Mouse (Mus musculus) spleen, adult 10 weeks (tissue): ENCODE measurements around the gene Olfr694. TPM values are rescaled to one million over a fixed set of nuclear protein-coding genes. Genes with fewer than 3 reads are reported as not detected.

Experiments
- polyA plus RNA-seq: library from polyadenylated mRNA; stranded (reverse); fragments of 350-450 nt; fragmentation: Illumina TruSeq; extraction: RNeasy Lipid Tissue Mini Kit (QIAGEN cat#74804); gene quantifications from one replicate; pipeline ENCODE4 v1.2.3, GENCODE M21; 2015; ENCODE audit warnings: low replicate concordance; ENCODE audit not compliant: insufficient read depth

Olfr694 gene
- not detected for polyA plus RNA-seq

GRCm38 (mm10) chr7:106691714-106692113 lies at the start of gene Olfr694:
Gene Olfr694 (minus strand): TSS chr7:106691814.

GRCm38 (mm10) chr7:106716296-106716695 lies 24.7 kb upstream of the Olfr694 start, which contains the start of gene Olfr695:
Gene Olfr695 (minus strand): TSS chr7:106716396.

GRCm38 (mm10) chr7:106680484-106680883 lies 11.1 kb downstream of the Olfr694 start, which contains the start of gene Olfr693:
Gene Olfr693 (minus strand): TSS chr7:106680584.

Other genes with a start within 250 kb of the Olfr694 start
- not detected for gene Olfr693, start 11.2 kb downstream of the Olfr694 start, polyA plus RNA-seq
- gene Olfr695, start 24.6 kb upstream of the Olfr694 start, polyA plus RNA-seq: not detected
- gene Olfr697, start 50.6 kb upstream of the Olfr694 start, polyA plus RNA-seq: not detected
- gene Olfr698, start 63.6 kb upstream of the Olfr694 start, polyA plus RNA-seq: not detected
- not detected for gene Olfr699, start 101.4 kb upstream of the Olfr694 start, polyA plus RNA-seq
- gene Olfr700, start 117.0 kb upstream of the Olfr694 start, polyA plus RNA-seq: not detected
- not detected for gene Olfr701, start 122.3 kb upstream of the Olfr694 start, polyA plus RNA-seq
- not detected for gene Olfr702, start 142.1 kb upstream of the Olfr694 start, polyA plus RNA-seq
- gene Olfr703, start 151.5 kb upstream of the Olfr694 start, polyA plus RNA-seq: not detected
- gene Olfr704, start 171.4 kb upstream of the Olfr694 start, polyA plus RNA-seq: not detected
- gene Olfr705, start 185.1 kb upstream of the Olfr694 start, polyA plus RNA-seq: not detected
- gene Olfr706, start 196.3 kb upstream of the Olfr694 start, polyA plus RNA-seq: not detected
- gene Olfr707, start 209.4 kb upstream of the Olfr694 start, polyA plus RNA-seq: not detected
- not detected for gene Olfr1532-ps1, start 216.2 kb upstream of the Olfr694 start, polyA plus RNA-seq
- gene Olfr709-ps1, start 240.4 kb upstream of the Olfr694 start, polyA plus RNA-seq: not detected